Mouse (Mus musculus): Measurements from ENCODE around the gene Olfr920.

GRCm38 (mm10) chr9:38751999-38752398, at the start of gene Olfr920:
- TF ChIP-seq EP300 (IDR thresholded peaks at IDR 0.05; ENCODE audit: low read depth in 1 of 2, low read length in 2 of 2) (no peak), CTCF (IDR thresholded peaks at IDR 0.05 in 2 of 3, conservative IDR thresholded peaks at IDR 0.05 in 1 of 3; ENCODE audit: control insufficient read depth in 1 of 3, insufficient read depth in 1 of 3, low read depth in 2 of 3, low read length in 3 of 3, poor library complexity in 1 of 3, severe bottlenecking in 1 of 3) (no peak), POLR2A (IDR thresholded peaks at IDR 0.05; ENCODE audit: control insufficient read depth in 1 of 2, insufficient read depth in 1 of 2, low read depth in 1 of 2, low read length in 2 of 2, poor library complexity in 1 of 2) (no peak), MAZ (IDR thresholded peaks at IDR 0.05; ENCODE audit: low read depth, low read length) (no peak), POLR2AphosphoS2 (IDR thresholded peaks at IDR 0.05; ENCODE audit: low read length) (no peak), E2F4 (IDR thresholded peaks at IDR 0.05; ENCODE audit: borderline replicate concordance, low read depth, low read length) (no peak), USF2 (IDR thresholded peaks at IDR 0.05; ENCODE audit: borderline replicate concordance in 1 of 2, insufficient read depth in 1 of 2, low read depth in 1 of 2, low read length in 2 of 2) (no peak), ZC3H11A (IDR thresholded peaks at IDR 0.05; ENCODE audit: low read depth, low read length) (no peak), JUND (IDR thresholded peaks at IDR 0.05; ENCODE audit: low read depth, low read length) (no peak), CHD2 (IDR thresholded peaks at IDR 0.05; ENCODE audit: low read length) (no peak), RCOR1 (IDR thresholded peaks at IDR 0.05; ENCODE audit: low read depth, low read length) (no peak), ZKSCAN1 (IDR thresholded peaks at IDR 0.05; ENCODE audit: low read depth, low read length) (no peak), RAD21 (IDR thresholded peaks at IDR 0.05; ENCODE audit: low read depth, low read length) (no peak), UBTF (IDR thresholded peaks at IDR 0.05; ENCODE audit: borderline replicate concordance, insufficient read depth, low read depth, low read length) (no peak)
